Mouse (Mus musculus): ENCODE measurements around the gene Kdr. TPM values are rescaled to one million over a fixed set of nuclear protein-coding genes. Genes with fewer than 3 reads are reported as not detected.

Gene Kdr
- polyA plus RNA-seq, 1 experiment from 2014 or later = 23.4 TPM

GRCm38 (mm10) chr5:75980521-75981311 is 2.5 kb upstream of the Kdr start:
- no peak overlapping the region for H3K27ac ChIP-seq (replicated peaks)
- H3K9ac ChIP-seq = no peak overlapping the region
- H3K4me3 ChIP-seq = no peak overlapping the region
- no peaks in the 10 kb centered on the region for H3K36me3 ChIP-seq
- WGBS = 73% methylated on average over 23 of the region's 23 CpGs
- ATAC-seq (ENCODE audit: low read depth) = no peak
- H3K27me3 ChIP-seq = peaks cover 62% of the 10 kb centered on the region
- H3K4me2 ChIP-seq = no peak overlapping the region
- peaks cover 20% of the 10 kb centered on the region for H3K4me1 ChIP-seq (replicated peaks)
- 0 out of 2 replicates have a peak, but pooled peaks cover 3% of the 10 kb centered on the region for H3K9me3 ChIP-seq

DNA sequence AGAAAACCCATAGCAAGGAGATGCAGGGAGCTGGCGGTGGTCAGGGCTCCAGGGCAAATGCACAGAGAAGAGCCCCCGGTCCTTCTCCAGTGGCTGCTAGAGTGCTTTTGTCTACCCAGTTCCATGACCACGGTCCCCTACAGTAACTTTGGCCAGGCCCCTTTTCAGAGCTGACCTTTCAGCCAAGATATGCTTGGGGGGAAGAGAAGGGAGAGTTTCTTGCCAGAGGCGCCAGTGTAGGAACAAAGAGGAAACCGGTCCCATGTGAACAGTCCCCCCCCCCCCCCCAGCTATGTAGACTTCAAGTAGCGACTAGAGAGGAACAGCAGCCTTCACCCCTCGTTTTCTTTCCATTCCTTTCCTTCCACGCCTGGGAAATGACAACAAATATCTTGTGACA is 850 bp upstream of the Kdr start:
- H3K36me3 ChIP-seq = no peaks in the 10 kb centered on the region
- H3K9ac ChIP-seq = peak overlapping the region; percentile 77; the same call in 1 of the 2 replicates
- 0 out of 2 replicates have a peak overlapping the region, but pooled peaks have one; percentile 7 for H3K27ac ChIP-seq (replicated peaks)
- H3K4me3 ChIP-seq = peak overlapping the region; percentile 71
- peaks cover 20% of the 10 kb centered on the region for H3K4me1 ChIP-seq (replicated peaks)
- 11% methylated on average over 7 of the region's 8 CpGs for WGBS
- 0 out of 2 replicates have a peak, but pooled peaks cover 3% of the 10 kb centered on the region for H3K9me3 ChIP-seq
- no peak for ATAC-seq (ENCODE audit: low read depth)
- H3K27me3 ChIP-seq = peaks cover 62% of the 10 kb centered on the region
- peak overlapping the region; percentile 99 for H3K4me2 ChIP-seq

DNA sequence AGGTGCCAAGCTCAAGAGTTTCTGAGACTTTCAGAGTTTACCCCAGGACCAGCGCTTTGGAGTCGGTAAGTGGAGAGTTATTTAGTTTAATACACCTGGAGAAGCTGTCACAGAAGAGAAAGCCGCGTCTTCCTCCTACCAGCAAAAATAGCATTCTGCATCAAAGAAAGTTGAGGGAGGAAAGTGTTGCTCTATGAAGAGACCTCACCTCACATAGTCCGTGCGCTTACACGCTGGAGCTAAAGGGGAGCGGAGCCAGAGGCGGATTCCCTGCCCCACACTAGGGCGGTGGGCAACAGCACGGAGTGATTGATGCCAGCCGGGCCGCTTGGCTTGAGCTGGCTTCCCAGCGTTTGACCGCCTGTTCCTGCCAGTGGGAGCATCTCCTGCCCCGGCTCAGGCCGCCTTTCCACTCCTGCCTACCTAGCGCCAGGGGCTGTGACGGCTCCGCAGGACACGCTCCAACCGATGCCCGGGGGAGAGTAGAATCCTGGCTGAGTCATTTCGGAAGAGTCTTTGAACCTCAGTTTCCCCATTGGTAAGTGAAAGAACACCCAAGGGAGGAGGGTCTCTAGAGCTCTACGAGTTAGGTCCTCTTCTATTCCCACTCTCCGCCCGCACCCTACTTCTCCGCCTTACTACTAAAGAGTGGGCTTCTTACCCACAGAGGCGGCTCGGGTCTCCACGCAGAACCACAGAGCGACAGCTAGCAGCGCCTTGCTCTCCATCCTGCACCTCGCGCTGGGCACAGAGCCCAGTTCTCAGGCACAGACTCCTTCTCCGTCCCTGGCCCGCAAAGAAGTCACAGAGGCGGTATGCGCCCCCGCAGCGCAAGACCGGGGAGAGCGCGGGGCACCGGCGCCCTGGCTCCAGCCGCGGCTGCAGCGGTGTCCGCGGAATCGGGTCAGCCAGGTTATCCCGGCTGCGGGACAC is 551 bp downstream of the Kdr start:
- 0 out of 2 replicates have a peak, but pooled peaks cover 3% of the 10 kb centered on the region for H3K9me3 ChIP-seq
- H3K27me3 ChIP-seq = peaks cover 60% of the 10 kb centered on the region
- WGBS = under 1% methylated on average over 54 of the region's 54 CpGs
- peak; percentile 82 for ATAC-seq (ENCODE audit: low read depth)
- peak overlapping the region; percentile 71 for H3K4me3 ChIP-seq
- H3K36me3 ChIP-seq = no peaks in the 10 kb centered on the region
- peak overlapping the region; percentile 77 for H3K9ac ChIP-seq
- peaks cover 20% of the 10 kb centered on the region for H3K4me1 ChIP-seq (replicated peaks)
- H3K27ac ChIP-seq (replicated peaks) = peak overlapping the region; percentile 67
- H3K4me2 ChIP-seq = peak overlapping the region; percentile 99

DNA sequence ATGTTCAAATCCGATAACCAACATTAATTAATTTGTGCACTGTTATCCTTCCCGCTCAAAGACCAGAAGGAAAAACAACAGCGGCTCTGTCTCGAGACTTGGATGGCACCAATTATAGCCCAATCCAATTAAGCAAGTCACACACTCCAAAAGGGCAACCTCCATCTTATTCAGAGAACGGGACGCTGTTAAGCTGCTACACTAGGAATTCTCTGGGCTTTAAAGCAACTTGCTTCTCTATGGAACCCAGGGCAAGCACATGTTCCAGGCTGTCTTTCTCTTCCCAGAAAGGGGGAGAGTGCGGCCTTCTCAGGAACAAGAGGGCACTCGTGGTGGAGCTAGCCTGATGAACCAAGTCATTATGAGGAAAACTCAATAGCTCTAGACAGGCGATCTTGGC is 1.6 kb downstream of the Kdr start:
- Histone ChIP-seq H3K4me2 (no peak overlapping the region), H3K9me3 (no peaks in the 10 kb centered on the region), H3K36me3 (no peaks in the 10 kb centered on the region), H3K27ac (replicated peaks) (no peak overlapping the region; the same call in 1 of the 2 replicates), H3K4me3 (peak overlapping the region; percentile 71), H3K9ac (peak overlapping the region; percentile 28; the same call in 1 of the 2 replicates), H3K27me3 (peaks cover 57% of the 10 kb centered on the region), H3K4me1 (replicated peaks) (peaks cover 20% of the 10 kb centered on the region)
- 42% methylated on average over 9 of the region's 9 CpGs for WGBS
- ATAC-seq (ENCODE audit: low read depth) = no peak

GRCm38 (mm10) chr5:75975398-75975797 is 2.9 kb downstream of the Kdr start:
- H3K4me1 ChIP-seq (replicated peaks) = peaks cover 20% of the 10 kb centered on the region
- ATAC-seq (ENCODE audit: low read depth) = no peak
- no peak overlapping the region for H3K9ac ChIP-seq
- peak overlapping the region; percentile 71; the same call in 1 of the 2 replicates for H3K4me3 ChIP-seq
- peak overlapping the region; percentile 23; the same call in 1 of the 2 replicates for H3K27ac ChIP-seq (replicated peaks)
- H3K27me3 ChIP-seq = peaks cover 45% of the 10 kb centered on the region
- WGBS = 68% methylated on average over 5 of the region's 5 CpGs
- H3K4me2 ChIP-seq = no peak overlapping the region
- no peaks in the 10 kb centered on the region for H3K9me3 ChIP-seq
- no peaks in the 10 kb centered on the region for H3K36me3 ChIP-seq

GRCm38 (mm10) chr5:75974543-75975130 is 3.6 kb downstream of the Kdr start:
- no peak overlapping the region for H3K4me2 ChIP-seq
- peaks cover 37% of the 10 kb centered on the region for H3K27me3 ChIP-seq
- H3K36me3 ChIP-seq = no peaks in the 10 kb centered on the region
- no peaks in the 10 kb centered on the region for H3K9me3 ChIP-seq
- H3K4me1 ChIP-seq (replicated peaks) = peaks cover 20% of the 10 kb centered on the region
- WGBS = 55% methylated on average over 7 of the region's 7 CpGs
- 0 out of 2 replicates have a peak overlapping the region, but pooled peaks have one; percentile 71 for H3K4me3 ChIP-seq
- no peak overlapping the region for H3K27ac ChIP-seq (replicated peaks)
- no peak overlapping the region for H3K9ac ChIP-seq
- ATAC-seq (ENCODE audit: low read depth) = no peak

DNA sequence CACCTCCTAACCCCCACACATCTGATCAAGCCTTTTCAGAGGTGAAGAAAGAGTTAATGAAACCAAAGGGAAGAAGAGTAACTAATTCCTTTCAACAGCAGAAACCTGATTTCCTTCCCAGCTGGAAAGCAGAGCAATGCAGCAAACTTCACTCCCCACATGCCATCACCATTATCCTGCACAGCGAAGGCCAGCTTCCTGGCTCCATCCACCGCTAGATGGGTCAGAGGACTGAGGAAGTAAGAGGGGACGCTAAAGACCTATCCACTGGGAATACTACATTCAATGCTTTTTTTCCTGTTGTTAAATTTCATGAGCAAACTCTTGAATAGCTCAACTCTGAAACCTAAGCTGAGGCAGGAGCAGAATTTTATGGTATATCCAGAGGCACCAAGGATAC is 8.4 kb downstream of the Kdr start:
- H3K36me3 ChIP-seq = no peaks in the 10 kb centered on the region
- H3K4me3 ChIP-seq = no peak overlapping the region
- H3K27me3 ChIP-seq = no peaks in the 10 kb centered on the region
- no peak overlapping the region for H3K4me2 ChIP-seq
- H3K27ac ChIP-seq (replicated peaks) = no peak overlapping the region
- no peak overlapping the region for H3K9ac ChIP-seq
- no peaks in the 10 kb centered on the region for H3K9me3 ChIP-seq
- no peak for ATAC-seq (ENCODE audit: low read depth)
- H3K4me1 ChIP-seq (replicated peaks) = no peaks in the 10 kb centered on the region
- WGBS = 48% methylated on average over 3 of the region's 3 CpGs

DNA sequence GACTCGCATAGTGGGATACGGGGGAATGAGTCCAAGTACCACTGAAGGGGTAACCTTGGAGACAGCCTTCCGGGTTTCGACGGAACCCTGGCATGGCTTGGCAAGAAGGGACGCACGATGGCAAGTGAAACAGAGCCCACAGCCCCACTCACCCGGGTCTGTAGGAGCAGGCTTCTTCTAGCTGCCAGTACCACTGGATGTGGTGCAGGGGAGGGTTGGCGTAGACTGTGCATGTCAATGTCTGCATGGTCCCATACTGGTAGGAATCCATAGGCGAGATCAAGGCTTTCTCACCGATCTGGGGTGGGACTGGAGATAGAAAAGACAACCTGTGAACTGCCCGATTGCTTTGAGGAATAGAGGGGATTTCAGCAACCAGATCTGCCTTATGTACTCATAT is 15.7 kb downstream of the Kdr start:
- WGBS = 92% methylated on average over 12 of the region's 12 CpGs
- no peak overlapping the region for H3K4me3 ChIP-seq
- no peaks in the 10 kb centered on the region for H3K9me3 ChIP-seq
- H3K36me3 ChIP-seq = no peaks in the 10 kb centered on the region
- no peak overlapping the region for H3K27ac ChIP-seq (replicated peaks)
- no peaks in the 10 kb centered on the region for H3K27me3 ChIP-seq
- no peaks in the 10 kb centered on the region for H3K4me1 ChIP-seq (replicated peaks)
- no peak for ATAC-seq (ENCODE audit: low read depth)
- H3K9ac ChIP-seq = no peak overlapping the region
- no peak overlapping the region for H3K4me2 ChIP-seq

GRCm38 (mm10) chr5:75961741-75962469 is 16.4 kb downstream of the Kdr start:
- ATAC-seq (ENCODE audit: low read depth) = no peak

GRCm38 (mm10) chr5:75959809-75960208 is 18.4 kb downstream of the Kdr start:
- 78% methylated on average over 3 of the region's 3 CpGs for WGBS
- Histone ChIP-seq H3K4me3 (no peak overlapping the region), H3K4me1 (replicated peaks) (no peaks in the 10 kb centered on the region), H3K36me3 (no peaks in the 10 kb centered on the region), H3K27me3 (no peaks in the 10 kb centered on the region), H3K9ac (no peak overlapping the region), H3K9me3 (no peaks in the 10 kb centered on the region), H3K27ac (replicated peaks) (no peak overlapping the region), H3K4me2 (no peak overlapping the region)
- ATAC-seq (ENCODE audit: low read depth) = no peak

More at GRCm38 (mm10) chr5:75961741-75962469, 16.4 kb downstream of the Kdr start:
- Histone ChIP-seq H3K4me3 (no peak overlapping the region), H3K9ac (no peak overlapping the region), H3K9me3 (no peaks in the 10 kb centered on the region), H3K4me1 (replicated peaks) (no peaks in the 10 kb centered on the region), H3K36me3 (no peaks in the 10 kb centered on the region), H3K27ac (replicated peaks) (no peak overlapping the region), H3K27me3 (no peaks in the 10 kb centered on the region), H3K4me2 (no peak overlapping the region)
- 86% methylated on average over 19 of the region's 19 CpGs for WGBS

GRCm38 (mm10) chr5:75956526-75956925 is 21.7 kb downstream of the Kdr start:
- Histone ChIP-seq H3K4me1 (replicated peaks) (no peaks in the 10 kb centered on the region), H3K27me3 (no peaks in the 10 kb centered on the region), H3K9me3 (no peaks in the 10 kb centered on the region), H3K4me2 (no peak overlapping the region), H3K4me3 (no peak overlapping the region), H3K9ac (no peak overlapping the region), H3K27ac (replicated peaks) (no peak overlapping the region), H3K36me3 (no peaks in the 10 kb centered on the region)
- WGBS = 75% methylated on average over 3 of the region's 3 CpGs
- ATAC-seq (ENCODE audit: low read depth) = no peak
